Mouse (Mus musculus) subcutaneous adipose tissue, adult 2 months (tissue): ENCODE results near the gene Ube2q1. TPM values are rescaled to one million over a fixed set of nuclear protein-coding genes. Genes with fewer than 3 reads are reported as not detected.

Source experiments
- polyA plus RNA-seq: library from polyadenylated mRNA; depleted of rRNA; stranded (reverse); fragments of >200 nt; gene quantifications from 2 replicates; pipeline ENCODE4 v1.2.3, GENCODE M21; 2012; ENCODE audit warnings: low replicate concordance; rRNA removed

Ube2q1 gene
- 23.6 and 29.5 TPM in 2 replicates for polyA plus RNA-seq

GRCm38 (mm10) chr3:89772968-89773709, at the start of gene Ube2q1:
TSS of gene Ube2q1 (plus strand) at chr3:89773616.

GRCm38 (mm10) chr3:89764119-89764724, 9.2 kb upstream of the Ube2q1 start, which contains the start of gene Chrnb2:
TSS of gene Chrnb2 (minus strand) at chr3:89764632.

GRCm38 (mm10) chr3:89830815-89831591, 57.6 kb downstream of the Ube2q1 start, which contains the start of gene She:
TSS of gene She (plus strand) at chr3:89831370.

Other genes starting within 250 kb of the Ube2q1 start
- gene Adar, start 58.6 kb upstream of the Ube2q1 start, polyA plus RNA-seq, result 21.5 and 43.9 TPM in 2 replicates
- 0.93 and 1.0 TPM in 2 replicates for gene Chrnb2, start 9.0 kb upstream of the Ube2q1 start, polyA plus RNA-seq
- gene She, start 57.8 kb downstream of the Ube2q1 start, polyA plus RNA-seq, result 5.0 and 6.8 TPM in 2 replicates
- 12.4 and 14.9 TPM in 2 replicates for gene Il6ra, start 139.6 kb downstream of the Ube2q1 start, polyA plus RNA-seq
- gene Atp8b2, start 189.9 kb downstream of the Ube2q1 start, polyA plus RNA-seq, result 44.7 and 85.4 TPM in 2 replicates
- 81.9 and 98.3 TPM in 2 replicates for gene Hax1, start 225.2 kb downstream of the Ube2q1 start, polyA plus RNA-seq